Mouse (Mus musculus): ENCODE results near the gene Tmem120a.

GRCm38 (mm10) chr5:135724536-135725322 lies 19.5 kb downstream of the Tmem120a start:
- TF ChIP-seq POLR2A (IDR thresholded peaks at IDR 0.05; ENCODE audit: insufficient read length, low read depth) = no peak
- no peak for TF ChIP-seq MAX (IDR thresholded peaks at IDR 0.05; ENCODE audit: low read depth)
- no peak for TF ChIP-seq USF1 (IDR thresholded peaks at IDR 0.05; ENCODE audit: low read depth)
- no peak for TF ChIP-seq SRF (IDR thresholded peaks at IDR 0.05; ENCODE audit: control insufficient read depth, insufficient read length, low read depth)
- no peak for TF ChIP-seq MYOG (IDR thresholded peaks at IDR 0.05; ENCODE audit: control insufficient read depth in 1 of 3, insufficient read depth in 1 of 3, insufficient read length in 2 of 3, low read depth in 2 of 3)
- no peak for TF ChIP-seq POLR2AphosphoS2 (IDR thresholded peaks at IDR 0.05; ENCODE audit: insufficient read length, low read depth)
- no peak for TF ChIP-seq TCF3 (IDR thresholded peaks at IDR 0.05; ENCODE audit: insufficient read length, low read depth)
